Mouse (Mus musculus) limb, embryonic 12.5 days (tissue): Measurements from ENCODE around the gene Rnf180. TPM values are rescaled to one million over a fixed set of nuclear protein-coding genes. Genes with fewer than 3 reads are reported as not detected.

ENCODE experiments used
- ATAC-seq: fragments of 200-750 bp; cut with Nextera tagmentation; 2 replicates; pipeline ENCODE4 v1.8.0; 2017; ENCODE audit warnings: low read depth, moderate TSS enrichment; ENCODE audit not compliant: insufficient number of reproducible peaks, insufficient read depth, low FRiP score, low TSS enrichment
- H3K27ac ChIP-seq: fragments of 300-500 bp; sonication (generic); 2 replicates; pipeline ENCODE4 v1.5.1; 2016; ENCODE audit warnings: mild to moderate bottlenecking, moderate library complexity
- H3K27me3 ChIP-seq: fragments of 300-500 bp; sonication (generic); 2 replicates; pipeline ENCODE4 v1.6.1; 2016; ENCODE audit warnings: mild to moderate bottlenecking, moderate library complexity
- H3K36me3 ChIP-seq: fragments of 300-500 bp; sonication (generic); 2 replicates; pipeline ENCODE4 v1.6.1; 2016; ENCODE audit warnings: mild to moderate bottlenecking, moderate library complexity
- H3K4me1 ChIP-seq: fragments of 300-500 bp; sonication (generic); replicated peaks from 2 replicates; pipeline ENCODE4 v1.6.1; 2016
- H3K4me2 ChIP-seq: fragments of 300-500 bp; sonication (generic); 2 replicates; pipeline ENCODE4 v1.6.1; 2016; ENCODE audit warnings: mild to moderate bottlenecking, moderate library complexity
- H3K4me3 ChIP-seq: fragments of 300-500 bp; sonication (generic); replicated peaks from 2 replicates; pipeline ENCODE4 v1.5.1; 2016; ENCODE audit warnings: mild to moderate bottlenecking
- H3K9ac ChIP-seq: fragments of 300-500 bp; sonication (generic); replicated peaks from 2 replicates; pipeline ENCODE4 v1.6.1; 2016; ENCODE audit warnings: mild to moderate bottlenecking, moderate library complexity
- H3K9me3 ChIP-seq: fragments of 300-500 bp; sonication (generic); 2 replicates; pipeline ENCODE4 v1.6.1; 2016; ENCODE audit warnings: mild to moderate bottlenecking, moderate library complexity
- WGBS: fragments of 180-500 bp; shearing (Covaris S2); methylation state at CpG from one replicate; pipeline ENCODE4 v1.1.7; 2016; 5-methylcytosine and 5-hydroxymethylcytosine counted together
- polyA plus RNA-seq: library from polyadenylated mRNA; unstranded; fragments of >200 nt; fragmentation: Nextera tagmentation; extraction: Ambion mirVana; gene quantifications from 2 replicates; pipeline ENCODE4 v1.2.1, GENCODE M21; 2016

Rnf180 gene
- polyA plus RNA-seq, 1 experiment from 2014 or later: 10.5 TPM

GRCm38 (mm10) chr13:105250264-105250663 lies 44.4 kb downstream of the Rnf180 start:
- no peak for ATAC-seq
- WGBS: 70% methylated on average over 9 of the region's 9 CpGs
- Histone ChIP-seq H3K9ac (no peak overlapping the region), H3K27me3 (no peaks in the 10 kb centered on the region), H3K4me2 (no peak overlapping the region), H3K4me1 (no peaks in the 10 kb centered on the region), H3K4me3 (no peak overlapping the region), H3K36me3 (no peaks in the 10 kb centered on the region; the same call in 1 of the 2 replicates), H3K9me3 (no peaks in the 10 kb centered on the region), H3K27ac (no peak overlapping the region)

- WGBS: 83% methylated on average over 14 of the region's 14 CpGs
- Histone ChIP-seq H3K36me3 (no peaks in the 10 kb centered on the region; the same call in 1 of the 2 replicates), H3K4me2 (no peak overlapping the region), H3K9me3 (no peaks in the 10 kb centered on the region), H3K9ac (no peak overlapping the region), H3K27ac (no peak overlapping the region), H3K27me3 (no peaks in the 10 kb centered on the region), H3K4me1 (no peaks in the 10 kb centered on the region), H3K4me3 (no peak overlapping the region)
- no peak for ATAC-seq
These were observed 45.0 kb downstream of the Rnf180 start for GRCm38 (mm10) chr13:105249599-105249998.

- H3K4me2 ChIP-seq: no peak overlapping the region
- H3K27ac ChIP-seq: no peak overlapping the region
- 92% methylated on average over 6 of the region's 6 CpGs for WGBS
- H3K4me1 ChIP-seq: no peaks in the 10 kb centered on the region
- H3K9ac ChIP-seq: no peak overlapping the region
- H3K36me3 ChIP-seq: no peaks in the 10 kb centered on the region; the same call in 1 of the 2 replicates
- no peaks in the 10 kb centered on the region for H3K27me3 ChIP-seq
- H3K9me3 ChIP-seq: no peaks in the 10 kb centered on the region
- ATAC-seq: no peak
- H3K4me3 ChIP-seq: no peak overlapping the region
These were observed 46.9 kb downstream of the Rnf180 start for GRCm38 (mm10) chr13:105247691-105248090.

GRCm38 (mm10) chr13:105240810-105241209 lies 53.8 kb downstream of the Rnf180 start:
- ATAC-seq: no peak
- H3K4me2 ChIP-seq: no peak overlapping the region
- H3K9ac ChIP-seq: no peak overlapping the region
- WGBS: 78% methylated on average over 2 of the region's 2 CpGs
- no peaks in the 10 kb centered on the region for H3K27me3 ChIP-seq
- H3K27ac ChIP-seq: no peak overlapping the region
- H3K4me1 ChIP-seq: no peaks in the 10 kb centered on the region
- no peaks in the 10 kb centered on the region for H3K36me3 ChIP-seq
- H3K4me3 ChIP-seq: no peak overlapping the region
- H3K9me3 ChIP-seq: no peaks in the 10 kb centered on the region

GRCm38 (mm10) chr13:105227126-105227525 lies 67.5 kb downstream of the Rnf180 start:
- Histone ChIP-seq H3K27ac (no peak overlapping the region), H3K9me3 (no peaks in the 10 kb centered on the region), H3K4me3 (no peak overlapping the region), H3K9ac (no peak overlapping the region), H3K4me1 (peaks cover 9% of the 10 kb centered on the region; the same call in 1 of the 2 replicates), H3K4me2 (no peak overlapping the region), H3K27me3 (no peaks in the 10 kb centered on the region), H3K36me3 (no peaks in the 10 kb centered on the region)
- ATAC-seq: no peak
- WGBS: 65% methylated on average over 4 of the region's 4 CpGs

GRCm38 (mm10) chr13:105224048-105224447 lies 70.6 kb downstream of the Rnf180 start:
- Histone ChIP-seq H3K27ac (no peak overlapping the region), H3K4me3 (no peak overlapping the region), H3K9ac (no peak overlapping the region), H3K36me3 (no peaks in the 10 kb centered on the region), H3K4me2 (peak overlapping the region; percentile 6), H3K9me3 (no peaks in the 10 kb centered on the region), H3K27me3 (no peaks in the 10 kb centered on the region), H3K4me1 (peaks cover 9% of the 10 kb centered on the region; the same call in 1 of the 2 replicates)
- peak; percentile 9; the same call in 1 of the 2 replicates for ATAC-seq
- 51% methylated on average over 10 of the region's 10 CpGs for WGBS

- 73% methylated on average over 3 of the region's 3 CpGs for WGBS
- H3K9me3 ChIP-seq: no peaks in the 10 kb centered on the region
- no peaks in the 10 kb centered on the region for H3K36me3 ChIP-seq
- ATAC-seq: no peak; the same call in 1 of the 2 replicates
- no peak overlapping the region for H3K4me2 ChIP-seq
- no peaks in the 10 kb centered on the region for H3K27me3 ChIP-seq
- H3K4me1 ChIP-seq: peaks cover 9% of the 10 kb centered on the region; the same call in 1 of the 2 replicates
- H3K9ac ChIP-seq: no peak overlapping the region
- H3K27ac ChIP-seq: no peak overlapping the region
- no peak overlapping the region for H3K4me3 ChIP-seq
These were observed 71.5 kb downstream of the Rnf180 start for GRCm38 (mm10) chr13:105223147-105223546.

- Histone ChIP-seq H3K9me3 (no peaks in the 10 kb centered on the region), H3K36me3 (no peaks in the 10 kb centered on the region), H3K27ac (no peak overlapping the region), H3K9ac (no peak overlapping the region), H3K4me1 (peaks cover 9% of the 10 kb centered on the region; the same call in 1 of the 2 replicates), H3K27me3 (no peaks in the 10 kb centered on the region), H3K4me3 (no peak overlapping the region), H3K4me2 (no peak overlapping the region)
- no peak; the same call in 1 of the 2 replicates for ATAC-seq
- WGBS: 87% methylated on average over 5 of the region's 5 CpGs
These were observed 72.4 kb downstream of the Rnf180 start for GRCm38 (mm10) chr13:105222016-105222725.

GRCm38 (mm10) chr13:105210746-105211145 lies 83.9 kb downstream of the Rnf180 start:
- Histone ChIP-seq H3K4me1 (no peaks in the 10 kb centered on the region), H3K27me3 (no peaks in the 10 kb centered on the region), H3K9ac (no peak overlapping the region), H3K27ac (no peak overlapping the region), H3K9me3 (no peaks in the 10 kb centered on the region), H3K4me3 (no peak overlapping the region), H3K36me3 (no peaks in the 10 kb centered on the region), H3K4me2 (no peak overlapping the region)
- 84% methylated on average over 3 of the region's 3 CpGs for WGBS
- ATAC-seq: no peak

- Histone ChIP-seq H3K9me3 (no peaks in the 10 kb centered on the region), H3K9ac (no peak overlapping the region), H3K27ac (no peak overlapping the region), H3K4me1 (no peaks in the 10 kb centered on the region), H3K36me3 (no peaks in the 10 kb centered on the region), H3K4me3 (no peak overlapping the region), H3K4me2 (no peak overlapping the region), H3K27me3 (no peaks in the 10 kb centered on the region)
- WGBS: 86% methylated on average over 3 of the region's 3 CpGs
- no peak for ATAC-seq
These were observed 90.8 kb downstream of the Rnf180 start for GRCm38 (mm10) chr13:105203851-105204250.

- Histone ChIP-seq H3K9ac (no peak overlapping the region), H3K27me3 (no peaks in the 10 kb centered on the region), H3K4me2 (no peak overlapping the region), H3K4me3 (no peak overlapping the region), H3K9me3 (no peaks in the 10 kb centered on the region), H3K36me3 (no peaks in the 10 kb centered on the region), H3K27ac (no peak overlapping the region), H3K4me1 (no peaks in the 10 kb centered on the region)
- WGBS: 71% methylated on average over 3 of the region's 3 CpGs
- no peak for ATAC-seq
These were observed 96.0 kb downstream of the Rnf180 start for GRCm38 (mm10) chr13:105198658-105199057.

GRCm38 (mm10) chr13:105198028-105198427 lies 96.6 kb downstream of the Rnf180 start:
- no peak for ATAC-seq

More at GRCm38 (mm10) chr13:105198028-105198427, 96.6 kb downstream of the Rnf180 start:
- Histone ChIP-seq H3K4me3 (no peak overlapping the region), H3K4me1 (no peaks in the 10 kb centered on the region), H3K27me3 (no peaks in the 10 kb centered on the region), H3K4me2 (no peak overlapping the region), H3K27ac (no peak overlapping the region), H3K36me3 (no peaks in the 10 kb centered on the region), H3K9ac (no peak overlapping the region), H3K9me3 (no peaks in the 10 kb centered on the region)
- 61% methylated on average over 3 of the region's 3 CpGs for WGBS
